Mouse (Mus musculus) spleen, adult 2 months (tissue): Measurements from ENCODE around the gene Rab25.
A peak's percentile ranks its signal among the peaks of the same experiment; 100 is the strongest.

Experiments
- CTCF ChIP-seq: fragments of 200-500 bp; IDR thresholded peaks from 2 replicates; pipeline ENCODE4 v1.5.1; 2011; ENCODE audit warnings: mild to moderate bottlenecking, inconsistent platforms; ENCODE audit not compliant: insufficient read depth, insufficient read length, insufficient replicate concordance; ENCODE audit errors: extremely low read depth
- POLR2A ChIP-seq: fragments of 200-500 bp; IDR thresholded peaks from 2 replicates; pipeline ENCODE4 v1.6.1; 2011; ENCODE audit warnings: low read depth, low read length, inconsistent platforms

GRCm38 (mm10) chr3:88502641-88503504, 45.2 kb downstream of the Rab25 start:
- TF ChIP-seq POLR2A: peak; percentile 43
- TF ChIP-seq CTCF: no peak
